8 mouse cellular contexts compared by ENCODE assay signal in the genomic region with DNA sequence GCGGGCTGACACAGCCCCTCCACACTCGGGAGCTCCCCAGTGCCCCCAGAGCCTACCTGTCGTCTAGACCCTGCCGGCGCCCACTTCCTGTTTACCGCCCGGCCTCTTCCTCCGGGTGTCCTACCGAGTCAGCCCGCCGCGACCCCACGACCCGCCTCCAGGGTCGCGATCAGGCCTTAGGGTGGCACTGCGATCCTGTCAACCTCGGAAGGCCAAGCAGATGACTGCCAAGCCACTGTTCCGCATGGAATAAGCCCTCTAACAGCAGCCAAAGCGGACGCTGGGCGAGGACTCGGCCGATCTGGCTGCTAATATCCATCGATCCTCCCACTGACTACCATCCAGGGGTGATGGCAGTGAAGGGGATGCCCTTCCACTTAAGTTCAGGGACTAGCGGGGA. TPM values are rescaled to one million over a fixed set of nuclear protein-coding genes. Genes with fewer than 3 reads are reported as not detected.
DNase-seq lines count a peak whose midpoint lies in the region; ATAC-seq and TF ChIP-seq lines count a peak whose summit lies in the region.

A gene (plus strand): TSS at position 126 of the 400 bp plus-strand sequence.

- intact Hi-C loops in gastrocnemius, postnatal 14 days (cut with DNase I; ENCODE audit: low total_unique reads): no loop called here

- peak within 1 kb of the TSS; percentile 57 for H3K4me2 ChIP-seq in intestine, embryonic 15.5 days (replicated peaks)
- peak within 1 kb of the TSS; percentile 49 for H3K4me2 ChIP-seq in limb, embryonic 14.5 days (replicated peaks; ENCODE audit: low read depth, low read length, severe bottlenecking)
- peak within 1 kb of the TSS; percentile 61 for H3K4me2 ChIP-seq in midbrain, embryonic 13.5 days (replicated peaks)

- TF ChIP-seq POLR2A in limb, embryonic 14.5 days (IDR thresholded peaks at IDR 0.05; ENCODE audit: borderline replicate concordance, extremely low read depth, insufficient read depth, insufficient read length): no peak

- peak within 1 kb of the TSS; percentile 50 for H3K9ac ChIP-seq in intestine, embryonic 15.5 days
- H3K9ac ChIP-seq in limb, embryonic 14.5 days (ENCODE audit: low read depth, low read length, severe bottlenecking): peak within 1 kb of the TSS; percentile 51
- peak within 1 kb of the TSS; percentile 68 for H3K9ac ChIP-seq in midbrain, embryonic 13.5 days (replicated peaks)

- H3K4me3 ChIP-seq in intestine, embryonic 15.5 days (replicated peaks): peak within 1 kb of the TSS; percentile 50
- H3K4me3 ChIP-seq in limb, embryonic 14.5 days (replicated peaks; ENCODE audit: low read length): peak within 1 kb of the TSS; percentile 45
- peak within 1 kb of the TSS; percentile 51 for H3K4me3 ChIP-seq in midbrain, embryonic 13.5 days (replicated peaks)

- peak within 1 kb of the TSS; percentile 52 for H3K27ac ChIP-seq in intestine, embryonic 15.5 days
- peak within 1 kb of the TSS; percentile 19; the same call in 1 of the 2 replicates for H3K27ac ChIP-seq in limb, embryonic 14.5 days (replicated peaks; ENCODE audit: low read depth, low read length)
- peak within 1 kb of the TSS; percentile 68 for H3K27ac ChIP-seq in midbrain, embryonic 13.5 days

- H3K9me3 ChIP-seq in intestine, embryonic 15.5 days: no peaks in the 10 kb centered on the region
- H3K9me3 ChIP-seq in limb, embryonic 14.5 days (ENCODE audit: control insufficient read depth, low read length): no peaks in the 10 kb centered on the region
- no peaks in the 10 kb centered on the region for H3K9me3 ChIP-seq in midbrain, embryonic 13.5 days

- peak; percentile 17 for ATAC-seq in intestine, embryonic 15.5 days
- no peak for ATAC-seq in limb, embryonic 14.5 days (ENCODE audit: low FRiP score, low read depth)
- peak; percentile 44 for ATAC-seq in midbrain, embryonic 13.5 days

- no peaks in the 10 kb centered on the region for H3K27me3 ChIP-seq in intestine, embryonic 15.5 days (replicated peaks)
- no peaks in the 10 kb centered on the region for H3K27me3 ChIP-seq in limb, embryonic 14.5 days (ENCODE audit: control insufficient read depth, insufficient read depth, low read length)
- H3K27me3 ChIP-seq in midbrain, embryonic 13.5 days: no peaks in the 10 kb centered on the region

- WGBS in intestine, embryonic 15.5 days: under 1% methylated on average over 26 of the region's 26 CpGs
- under 1% methylated on average over 26 of the region's 26 CpGs for WGBS in limb, embryonic 14.5 days
- WGBS in midbrain, embryonic 13.5 days: under 1% methylated on average over 26 of the region's 26 CpGs

- H3K36me3 ChIP-seq in intestine, embryonic 15.5 days: peaks cover 3% of the 10 kb centered on the region; the same call in 1 of the 2 replicates
- peaks cover 18% of the 10 kb centered on the region for H3K36me3 ChIP-seq in limb, embryonic 14.5 days (ENCODE audit: control insufficient read depth, insufficient read depth, low read length)
- H3K36me3 ChIP-seq in midbrain, embryonic 13.5 days: peaks cover 22% of the 10 kb centered on the region

- DNase-seq in layer of hippocampus, adult 18-20 months (ENCODE audit: low spot score in 2 of 2): peak in 1 of 2 experiments; percentile 30
- DNase-seq in layer of hippocampus, adult 11-12 months (ENCODE audit: low spot score): no peak
- peak; percentile 67 for DNase-seq in cerebellum, postnatal 10 days
- peak; percentile 19 for DNase-seq in gastrocnemius, postnatal 14 days
- DNase-seq in limb, embryonic 14.5 days (ENCODE audit: low spot score): no peak
- DNase-seq in thymus, adult 18-20 months: peak; percentile 70 to 82

- no peaks in the 10 kb centered on the region for H3K4me1 ChIP-seq in intestine, embryonic 15.5 days (replicated peaks)
- H3K4me1 ChIP-seq in limb, embryonic 14.5 days (ENCODE audit: control insufficient read depth, insufficient read depth, low read length): no peaks in the 10 kb centered on the region
- H3K4me1 ChIP-seq in midbrain, embryonic 13.5 days (replicated peaks): peaks cover 8% of the 10 kb centered on the region

RNA-seq across cellular contexts. Expression of the gene that starts here (rescaled TPM):
- 10 to 100 TPM; 49.8 to 53.9 TPM for total RNA-seq in layer of hippocampus, adult 18-20 months (2021)
- total RNA-seq in gastrocnemius, postnatal 14 days (2021): 10 to 100 TPM; 19.5 to 23.7 TPM
- 33.5 and 42.4 TPM in 2 replicates for polyA plus RNA-seq in intestine, embryonic 15.5 days (2015; fragmentation: Nextera tagmentation; extraction: Ambion mirVana)
- polyA plus RNA-seq in limb, embryonic 14.5 days (2012; rRNA removed): 87.3 and 93.3 TPM in 2 replicates
- polyA plus RNA-seq in limb, embryonic 14.5 days (2014; fragmentation: Nextera tagmentation; extraction: Ambion mirVana): 31.9 and 34.9 TPM in 2 replicates
- polyA plus RNA-seq in midbrain, embryonic 13.5 days (2015; fragmentation: Nextera tagmentation; extraction: Ambion mirVana): 45.3 and 53.6 TPM in 2 replicates

Comparison
In these comparisons a context has a peak if more than half of its experiments do, and no peak if none do; other contexts are left out.
1. DNase-seq: peak in cerebellum, postnatal 10 days (2 of 2), gastrocnemius, postnatal 14 days (single experiment) and thymus, adult 18-20 months (2 of 2); none in layer of hippocampus, adult 11-12 months (single experiment) and limb, embryonic 14.5 days (single experiment).
2. Peak in every context shown above with its lines, with median percentiles within 50 percentile points of each other: H3K27ac ChIP-seq, H3K4me2 ChIP-seq, H3K4me3 ChIP-seq and H3K9ac ChIP-seq.